Mouse (Mus musculus) ES-E14 (cell line): Measurements from ENCODE around the gene Hist1h1d. TPM values are rescaled to one million over a fixed set of nuclear protein-coding genes. Genes with fewer than 3 reads are reported as not detected.

Source experiments
- DNase-seq: peaks from one replicate; pipeline ENCODE4 v3.0.0-alpha.2; 2013; ENCODE audit warnings: low read depth, low spot score
- H3K27ac ChIP-seq: 2 replicates; pipeline ENCODE4 v1.5.1; 2012; ENCODE audit warnings: low read depth, mild to moderate bottlenecking, low read length, moderate library complexity, mixed read lengths; ENCODE audit not compliant: poor library complexity, insufficient read depth, severe bottlenecking
- H3K36me3 ChIP-seq: 2 replicates; pipeline ENCODE4 v1.6.1; 2012; ENCODE audit warnings: mild to moderate bottlenecking, low read length, moderate library complexity, mixed read lengths; ENCODE audit not compliant: control insufficient read depth, poor library complexity, insufficient read depth, severe bottlenecking
- H3K4me1 ChIP-seq, 2 experiments: fragments of 150-350 bp in 1 of 2; sonication (generic) in 1 of 2; 2 replicates each; pipeline ENCODE4 v1.6.1; 2012; ENCODE audit warnings: low read length in 2 of 2, mild to moderate bottlenecking in 1 of 2, mixed read lengths in 1 of 2; ENCODE audit not compliant: control insufficient read depth in 2 of 2, insufficient read depth in 2 of 2, poor library complexity in 1 of 2
- H3K4me3 ChIP-seq, 2 experiments: fragments of 150-350 bp in 1 of 2; sonication (generic) in 1 of 2; 2 replicates each; pipeline ENCODE4 v1.5.1; 2012; ENCODE audit warnings: low read length in 2 of 2, low read depth in 1 of 2, mild to moderate bottlenecking in 1 of 2, mixed read lengths in 1 of 2; ENCODE audit not compliant: insufficient read depth in 1 of 2, poor library complexity in 1 of 2, severe bottlenecking in 1 of 2
- H3K9ac ChIP-seq: 2 replicates; pipeline ENCODE4 v1.6.1; 2012; ENCODE audit warnings: low read depth, mild to moderate bottlenecking, low read length, mixed read lengths; ENCODE audit not compliant: poor library complexity, insufficient read depth, severe bottlenecking
- H3K9me3 ChIP-seq: fragments of 150-350 bp; sonication (generic); 2 replicates; pipeline ENCODE4 v1.6.1; 2012; ENCODE audit warnings: low read depth, mild to moderate bottlenecking, low read length; ENCODE audit not compliant: control insufficient read depth, insufficient read depth
- CHD2 ChIP-seq: IDR thresholded peaks from 2 replicates; pipeline ENCODE4 v1.6.1; 2014; ENCODE audit warnings: mild to moderate bottlenecking, low read depth, low read length, inconsistent platforms
- HCFC1 ChIP-seq: IDR thresholded peaks from 2 replicates; pipeline ENCODE4 v1.6.1; 2012; ENCODE audit warnings: low read length, inconsistent platforms, borderline replicate concordance; ENCODE audit not compliant: insufficient read depth
- MAFK ChIP-seq: IDR thresholded peaks from 2 replicates; pipeline ENCODE4 v1.6.1; 2014; ENCODE audit warnings: mild to moderate bottlenecking, low read depth, low read length, inconsistent platforms; ENCODE audit not compliant: insufficient read depth
- ZC3H11A ChIP-seq: IDR thresholded peaks from 2 replicates; pipeline ENCODE4 v1.6.1; 2012; ENCODE audit warnings: low read depth, mild to moderate bottlenecking, inconsistent platforms, low read length, borderline replicate concordance
- ZNF384 ChIP-seq: IDR thresholded peaks from 2 replicates; pipeline ENCODE4 v1.6.1; 2012; ENCODE audit warnings: low read depth, low read length, inconsistent platforms
- in situ Hi-C, 2 experiments: fragments of 600-800 bp; cut with MboI; formaldehyde crosslinking; loops; one replicate each; pipeline ENCODE4 v1.15.1; 2025; ENCODE audit warnings: low sequenced_read_pairs in 2 of 2, inconsistent platforms in 1 of 2; ENCODE audit not compliant: unreplicated experiment in 2 of 2
- total RNA-seq: library from RNA; depleted of rRNA; stranded (reverse); fragments of 300-350 nt; gene quantifications from 2 replicates; pipeline ENCODE4 v1.2.3, GENCODE M21; 2012

The Hist1h1d gene
- total RNA-seq, 1 experiment = 97.6 TPM

GRCm38 (mm10) chr13:23551931-23552914 lies 839 bp upstream of the Hist1h1d start:
- DNase-seq = no peak
- in situ Hi-C loops = loop anchor here (10.0 to 25.0 kb wide), 3 partner anchors 193 to 1815 kb away; partner anchors contain the start of genes Hist1h4j (in 2 of the 2), Hist1h2ag (in 1 of the 2), Hist1h2ah (in 1 of the 2) and Hist1h2bb (in 1 of the 2)
- peak overlapping the region; percentile 63; the same call in 1 of the 2 replicates for H3K27ac ChIP-seq

GRCm38 (mm10) chr13:23554393-23554792 lies 1.3 kb downstream of the Hist1h1d start:
- no peak for DNase-seq
- no peaks in the 10 kb centered on the region for H3K36me3 ChIP-seq
- in situ Hi-C loops = loop anchor here (10.0 to 25.0 kb wide), 3 partner anchors 190 to 1817 kb away; partner anchors contain the start of genes Hist1h4j (in 2 of the 2), Hist1h2ag (in 1 of the 2), Hist1h2ah (in 1 of the 2) and Hist1h2bb (in 1 of the 2)
- 0 out of 4 replicates have a peak, but pooled peaks cover 0 to 2% of the 10 kb centered on the region in 2 experiments for H3K4me1 ChIP-seq
- no peak for TF ChIP-seq ZNF384
- TF ChIP-seq ZC3H11A = no peak
- TF ChIP-seq MAFK = no peak
- TF ChIP-seq HCFC1 = no peak
- TF ChIP-seq CHD2 = no peak
- peak overlapping the region; percentile 23 to 54; a peak in 3 of 4 replicates for H3K4me3 ChIP-seq
- H3K27ac ChIP-seq = no peak overlapping the region; the same call in 1 of the 2 replicates
- no peaks in the 10 kb centered on the region for H3K9me3 ChIP-seq
- peak overlapping the region; percentile 80; the same call in 1 of the 2 replicates for H3K9ac ChIP-seq

More at GRCm38 (mm10) chr13:23551931-23552914, 839 bp upstream of the Hist1h1d start:
- 0 out of 4 replicates have a peak, but pooled peaks cover 0 to 2% of the 10 kb centered on the region in 2 experiments for H3K4me1 ChIP-seq
- H3K4me3 ChIP-seq = peak overlapping the region; percentile 3 to 7; a peak in 2 of 4 replicates
- no peaks in the 10 kb centered on the region for H3K9me3 ChIP-seq
- H3K36me3 ChIP-seq = no peaks in the 10 kb centered on the region
- TF ChIP-seq HCFC1 (no peak), ZNF384 (peak; percentile 71; the same call in 1 of the 2 replicates)
- H3K9ac ChIP-seq = peak overlapping the region; percentile 50; the same call in 1 of the 2 replicates

GRCm38 (mm10) chr13:23554925-23555838 lies 2.1 kb downstream of the Hist1h1d start:
- Histone ChIP-seq H3K9me3 (no peaks in the 10 kb centered on the region), H3K4me1 (0 out of 4 replicates have a peak, but pooled peaks cover 0 to 2% of the 10 kb centered on the region in 2 experiments), H3K4me3 (peak overlapping the region; percentile 52 to 54), H3K36me3 (no peaks in the 10 kb centered on the region), H3K27ac (peak overlapping the region; percentile 90), H3K9ac (peak overlapping the region; percentile 74)
- TF ChIP-seq HCFC1 = no peak; the same call in 1 of the 2 replicates
- TF ChIP-seq ZNF384 = no peak
- TF ChIP-seq MAFK = no peak
- no peak for TF ChIP-seq CHD2
- TF ChIP-seq ZC3H11A = no peak
- no peak for DNase-seq
- in situ Hi-C loops = loop anchor here (10.0 to 25.0 kb wide), 3 partner anchors 190 to 1818 kb away; partner anchors contain the start of genes Hist1h4j (in 2 of the 2), Hist1h2ag (in 1 of the 2), Hist1h2ah (in 1 of the 2) and Hist1h2bb (in 1 of the 2)
